Mouse (Mus musculus): ENCODE measurements around the gene G6pc3. TPM values are rescaled to one million over a fixed set of nuclear protein-coding genes. Genes with fewer than 3 reads are reported as not detected.

Gene G6pc3
- polyA plus RNA-seq, 1 experiment, result 53.8 TPM

GRCm38 (mm10) chr11:102201408-102201821 is 12.0 kb downstream of the G6pc3 start:
- WGBS, result 82% methylated on average over 12 of the region's 12 CpGs
- H3K36me3 ChIP-seq (ENCODE audit: control insufficient read depth, insufficient read depth, low read length), result peaks cover 24% of the 10 kb centered on the region
- H3K4me3 ChIP-seq (ENCODE audit: low read depth, low read length), result no peak overlapping the region
- H3K27me3 ChIP-seq (ENCODE audit: control insufficient read depth, insufficient read depth, low read length), result no peaks in the 10 kb centered on the region
- TF ChIP-seq POLR2A (IDR thresholded peaks at IDR 0.05; ENCODE audit: low read depth, low read length) (no peak), CTCF (IDR thresholded peaks at IDR 0.05; ENCODE audit: extremely low read depth, insufficient read length, insufficient replicate concordance, low read depth, low read length) (no peak)
- no peak overlapping the region for H3K27ac ChIP-seq (ENCODE audit: insufficient read depth, low read depth, low read length)
- no peaks in the 10 kb centered on the region for H3K4me1 ChIP-seq (ENCODE audit: control insufficient read depth, insufficient read depth, insufficient read length, low read length)

DNA sequence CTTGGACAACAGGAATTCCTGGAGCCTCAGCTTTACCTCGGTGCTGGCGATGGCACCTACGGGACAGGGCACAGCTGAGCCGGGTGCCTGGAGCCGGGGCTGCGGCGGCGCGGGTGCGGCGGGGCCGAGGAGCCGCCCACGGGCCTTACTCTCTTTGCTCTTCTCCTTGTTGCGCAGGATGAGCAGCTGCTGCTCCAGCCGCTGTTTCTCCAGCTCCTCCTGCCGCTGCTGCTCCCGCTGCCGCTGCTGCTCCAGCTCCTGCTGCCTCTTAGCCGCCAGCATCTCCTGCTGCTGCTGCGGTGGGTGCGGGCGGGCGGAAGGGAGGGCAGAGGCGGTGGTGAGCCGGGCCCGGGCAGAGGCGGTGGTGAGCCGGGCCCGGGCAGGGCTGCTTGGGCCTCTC is 17.1 kb downstream of the G6pc3 start:
- Histone ChIP-seq H3K36me3 (ENCODE audit: control insufficient read depth, insufficient read depth, low read length) (peaks cover 16% of the 10 kb centered on the region; the same call in 1 of the 2 replicates), H3K4me1 (ENCODE audit: control insufficient read depth, insufficient read depth, insufficient read length, low read length) (peaks cover 15% of the 10 kb centered on the region; the same call in 1 of the 2 replicates), H3K27me3 (ENCODE audit: control insufficient read depth, insufficient read depth, low read length) (no peaks in the 10 kb centered on the region), H3K4me3 (ENCODE audit: low read depth, low read length) (no peak overlapping the region), H3K27ac (ENCODE audit: insufficient read depth, low read depth, low read length) (no peak overlapping the region)
- 88% methylated on average over 29 of the region's 30 CpGs for WGBS
- TF ChIP-seq CTCF (IDR thresholded peaks at IDR 0.05; ENCODE audit: extremely low read depth, insufficient read length, insufficient replicate concordance, low read depth, low read length) (no peak), POLR2A (IDR thresholded peaks at IDR 0.05; ENCODE audit: low read depth, low read length) (no peak)

DNA sequence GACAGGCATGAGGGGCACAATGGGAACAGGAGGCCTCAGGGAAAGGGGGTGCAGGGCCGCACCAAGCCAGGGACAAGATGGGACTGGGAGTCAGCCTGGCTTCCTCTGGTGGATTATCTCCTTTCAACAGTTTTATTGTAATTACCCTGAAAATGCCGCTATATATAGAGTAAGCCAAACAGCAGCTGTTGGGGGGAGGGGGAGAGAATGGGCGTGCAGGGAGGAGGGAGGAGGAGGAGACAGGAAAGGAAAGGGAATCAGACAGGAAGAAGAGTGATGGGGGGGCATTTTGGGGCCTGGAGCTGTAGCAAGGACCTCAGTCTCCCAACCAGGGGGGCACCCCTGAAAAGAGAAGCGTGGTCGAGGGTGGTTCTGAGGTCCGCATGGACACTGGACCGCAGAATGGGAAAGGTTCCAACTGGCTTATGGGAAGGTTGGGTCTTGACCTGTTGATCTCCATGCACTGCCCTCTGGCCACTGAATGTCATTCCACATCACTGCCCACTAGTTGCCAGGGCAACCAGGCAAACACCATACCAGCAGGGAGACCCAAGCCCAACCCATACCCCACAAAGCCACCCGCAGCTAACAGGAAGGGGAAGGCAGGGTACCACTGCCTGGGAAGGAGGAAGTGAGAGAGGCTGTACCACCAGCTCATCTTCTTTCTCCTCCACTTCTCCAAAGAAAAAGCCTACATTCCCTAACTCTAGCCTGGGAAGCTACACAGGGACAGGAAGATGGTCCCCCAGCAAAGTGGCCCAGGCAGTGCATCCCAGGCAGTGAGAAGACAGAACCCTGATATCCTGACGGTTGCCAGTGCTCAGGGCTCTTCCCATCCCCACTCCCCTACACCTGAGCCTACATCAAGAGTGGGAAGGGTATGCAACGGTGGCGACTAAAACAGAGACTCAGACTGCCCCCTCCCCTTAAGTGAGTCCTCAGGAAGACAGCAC is 18.7 kb downstream of the G6pc3 start:
- Histone ChIP-seq H3K4me1 (ENCODE audit: control insufficient read depth, insufficient read depth, insufficient read length, low read length) (peaks cover 15% of the 10 kb centered on the region; the same call in 1 of the 2 replicates), H3K27ac (ENCODE audit: insufficient read depth, low read depth, low read length) (no peak overlapping the region), H3K36me3 (ENCODE audit: control insufficient read depth, insufficient read depth, low read length) (peaks cover 11% of the 10 kb centered on the region; the same call in 1 of the 2 replicates), H3K4me3 (ENCODE audit: low read depth, low read length) (no peak overlapping the region), H3K27me3 (ENCODE audit: control insufficient read depth, insufficient read depth, low read length) (no peaks in the 10 kb centered on the region)
- WGBS, result 70% methylated on average over 11 of the region's 11 CpGs
- TF ChIP-seq POLR2A (IDR thresholded peaks at IDR 0.05; ENCODE audit: low read depth, low read length) (no peak), CTCF (IDR thresholded peaks at IDR 0.05; ENCODE audit: extremely low read depth, insufficient read length, insufficient replicate concordance, low read depth, low read length) (no peak)

- whole genome bisulfite sequencing, result 68% methylated on average over 3 of the region's 4 CpGs
- no peak for TF ChIP-seq CTCF (IDR thresholded peaks at IDR 0.05; ENCODE audit: extremely low read depth, insufficient read length, insufficient replicate concordance, low read depth, low read length)
- no peak for TF ChIP-seq POLR2A (IDR thresholded peaks at IDR 0.05; ENCODE audit: low read depth, low read length)
- no peak overlapping the region for H3K27ac ChIP-seq (ENCODE audit: insufficient read depth, low read depth, low read length)
- no peaks in the 10 kb centered on the region for H3K27me3 ChIP-seq (ENCODE audit: control insufficient read depth, insufficient read depth, low read length)
- peaks cover 11% of the 10 kb centered on the region; the same call in 1 of the 2 replicates for H3K36me3 ChIP-seq (ENCODE audit: control insufficient read depth, insufficient read depth, low read length)
- peaks cover 15% of the 10 kb centered on the region; the same call in 1 of the 2 replicates for H3K4me1 ChIP-seq (ENCODE audit: control insufficient read depth, insufficient read depth, insufficient read length, low read length)
- H3K4me3 ChIP-seq (ENCODE audit: low read depth, low read length), result no peak overlapping the region
Observed at GRCm38 (mm10) chr11:102208846-102209245, 19.4 kb downstream of the G6pc3 start.

DNA sequence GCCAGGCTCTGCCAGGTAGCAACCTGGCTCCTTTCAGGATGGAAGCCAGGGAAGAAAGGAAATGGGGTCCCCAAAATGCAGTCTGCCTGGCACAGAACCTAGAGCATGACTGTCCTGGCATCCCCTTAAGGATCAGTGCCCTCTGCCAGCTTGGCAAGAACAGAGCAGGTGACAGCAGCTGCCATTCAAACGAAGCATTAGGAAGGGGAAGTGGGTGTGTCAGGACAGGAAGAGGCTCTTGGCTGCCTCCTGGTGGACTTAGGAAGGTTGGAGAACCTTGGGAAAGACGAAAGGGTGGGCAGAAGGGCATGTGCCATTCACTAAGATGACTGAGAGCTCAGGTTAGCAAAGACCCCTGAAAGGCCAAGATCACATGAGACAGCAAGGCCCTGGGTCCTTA is 20.3 kb downstream of the G6pc3 start:
- 2% methylated on average over 2 of the region's 2 CpGs for WGBS
- Histone ChIP-seq H3K27ac (ENCODE audit: insufficient read depth, low read depth, low read length) (no peak overlapping the region), H3K4me1 (ENCODE audit: control insufficient read depth, insufficient read depth, insufficient read length, low read length) (peaks cover 20% of the 10 kb centered on the region), H3K4me3 (ENCODE audit: low read depth, low read length) (no peak overlapping the region), H3K27me3 (ENCODE audit: control insufficient read depth, insufficient read depth, low read length) (no peaks in the 10 kb centered on the region), H3K36me3 (ENCODE audit: control insufficient read depth, insufficient read depth, low read length) (peaks cover 8% of the 10 kb centered on the region; the same call in 1 of the 2 replicates)
- no peak for TF ChIP-seq POLR2A (IDR thresholded peaks at IDR 0.05; ENCODE audit: low read depth, low read length)
- peak; percentile 75; the same call in 1 of the 2 replicates for TF ChIP-seq CTCF (IDR thresholded peaks at IDR 0.05; ENCODE audit: extremely low read depth, insufficient read length, insufficient replicate concordance, low read depth, low read length)

GRCm38 (mm10) chr11:102210185-102210584 is 20.8 kb downstream of the G6pc3 start:
- no peak overlapping the region for H3K27ac ChIP-seq (ENCODE audit: insufficient read depth, low read depth, low read length)
- 62% methylated on average over 3 of the region's 3 CpGs for WGBS

DNA sequence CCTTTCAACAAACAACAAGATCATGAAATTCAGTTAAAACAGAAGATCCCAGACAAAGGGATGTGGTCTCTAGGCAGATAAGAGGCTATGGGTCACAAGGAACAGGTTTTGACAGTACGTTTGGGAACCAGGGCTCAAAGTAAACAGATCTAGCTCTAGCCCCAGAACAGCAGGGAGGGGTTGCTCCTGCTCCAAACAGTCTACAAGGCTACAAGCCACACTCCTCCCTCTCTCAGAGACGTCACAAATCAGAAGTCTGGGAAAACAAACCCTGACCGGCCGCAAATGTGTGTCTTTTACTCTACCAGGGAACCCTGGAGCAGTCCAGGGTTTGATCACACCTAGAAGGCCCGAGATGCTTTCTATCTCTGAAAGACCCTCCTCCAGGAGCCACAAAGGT is 21.6 kb downstream of the G6pc3 start:
- no peak overlapping the region for H3K4me3 ChIP-seq (ENCODE audit: low read depth, low read length)
- peaks cover 28% of the 10 kb centered on the region for H3K4me1 ChIP-seq (ENCODE audit: control insufficient read depth, insufficient read depth, insufficient read length, low read length)
- H3K36me3 ChIP-seq (ENCODE audit: control insufficient read depth, insufficient read depth, low read length), result peaks cover 8% of the 10 kb centered on the region; the same call in 1 of the 2 replicates
- 0 out of 2 replicates have a peak overlapping the region, but pooled peaks have one; percentile 3 for H3K27ac ChIP-seq (ENCODE audit: insufficient read depth, low read depth, low read length)
- H3K27me3 ChIP-seq (ENCODE audit: control insufficient read depth, insufficient read depth, low read length), result no peaks in the 10 kb centered on the region
- TF ChIP-seq POLR2A (IDR thresholded peaks at IDR 0.05; ENCODE audit: low read depth, low read length), result no peak
- TF ChIP-seq CTCF (IDR thresholded peaks at IDR 0.05; ENCODE audit: extremely low read depth, insufficient read length, insufficient replicate concordance, low read depth, low read length), result no peak
- WGBS, result 69% methylated on average over 5 of the region's 5 CpGs

More at GRCm38 (mm10) chr11:102210185-102210584, 20.8 kb downstream of the G6pc3 start:
- Histone ChIP-seq H3K4me1 (ENCODE audit: control insufficient read depth, insufficient read depth, insufficient read length, low read length) (peaks cover 22% of the 10 kb centered on the region), H3K4me3 (ENCODE audit: low read depth, low read length) (no peak overlapping the region), H3K36me3 (ENCODE audit: control insufficient read depth, insufficient read depth, low read length) (peaks cover 8% of the 10 kb centered on the region; the same call in 1 of the 2 replicates), H3K27me3 (ENCODE audit: control insufficient read depth, insufficient read depth, low read length) (no peaks in the 10 kb centered on the region)
- no peak for TF ChIP-seq POLR2A (IDR thresholded peaks at IDR 0.05; ENCODE audit: low read depth, low read length)
- no peak for TF ChIP-seq CTCF (IDR thresholded peaks at IDR 0.05; ENCODE audit: extremely low read depth, insufficient read length, insufficient replicate concordance, low read depth, low read length)
